Mouse (Mus musculus): ENCODE data around the gene Ano3.

The Ano3 gene

GRCm38 (mm10) chr2:110806302-110807093, 144.2 kb downstream of the Ano3 start:
- DNase-seq: no peak

DNA sequence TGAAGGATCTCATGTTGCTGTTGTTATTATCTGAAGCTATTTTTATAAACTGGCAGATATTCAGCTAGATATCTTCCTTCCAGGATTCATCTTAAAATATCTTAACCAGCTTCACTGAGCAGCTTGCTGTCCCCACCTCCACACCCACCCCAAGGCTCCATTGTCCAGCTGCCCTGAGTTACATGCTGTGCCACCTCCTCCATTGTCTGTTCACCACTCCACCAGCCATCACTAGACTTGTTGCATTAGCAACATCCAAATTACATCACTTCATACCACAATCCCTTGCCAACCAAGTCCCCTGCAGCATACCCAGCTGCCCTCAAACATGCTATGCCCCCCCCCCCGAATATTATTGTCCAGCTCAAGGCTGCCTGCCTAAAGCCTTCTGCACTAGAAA, 154.8 kb downstream of the Ano3 start:
- DNase-seq: peak; percentile 4

GRCm38 (mm10) chr2:110795433-110795832, 155.3 kb downstream of the Ano3 start:
- no peak for DNase-seq

- no peak for DNase-seq
Observed at GRCm38 (mm10) chr2:110787396-110787795, 163.3 kb downstream of the Ano3 start.

GRCm38 (mm10) chr2:110759434-110759833, 191.3 kb downstream of the Ano3 start:
- no peak for DNase-seq

DNA sequence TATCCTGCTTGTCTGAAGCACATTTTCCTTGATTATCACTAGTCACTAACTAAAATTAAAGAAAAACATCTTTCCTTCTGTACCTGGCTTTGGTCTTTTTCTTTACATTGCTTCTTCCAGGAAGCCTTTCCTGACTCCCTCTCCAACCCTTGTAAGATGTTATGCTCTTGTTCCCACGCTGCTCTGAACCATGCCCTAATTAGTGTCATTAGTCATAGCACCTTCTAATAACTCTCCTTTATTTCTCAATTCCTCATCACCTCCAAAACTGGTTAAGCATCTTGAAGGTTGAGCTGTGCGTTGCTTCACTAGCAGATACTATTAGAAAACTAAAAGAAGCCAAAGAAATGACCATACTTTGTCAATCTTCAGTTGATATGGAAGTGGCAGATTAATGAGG, 193.2 kb downstream of the Ano3 start:
- DNase-seq: no peak

DNA sequence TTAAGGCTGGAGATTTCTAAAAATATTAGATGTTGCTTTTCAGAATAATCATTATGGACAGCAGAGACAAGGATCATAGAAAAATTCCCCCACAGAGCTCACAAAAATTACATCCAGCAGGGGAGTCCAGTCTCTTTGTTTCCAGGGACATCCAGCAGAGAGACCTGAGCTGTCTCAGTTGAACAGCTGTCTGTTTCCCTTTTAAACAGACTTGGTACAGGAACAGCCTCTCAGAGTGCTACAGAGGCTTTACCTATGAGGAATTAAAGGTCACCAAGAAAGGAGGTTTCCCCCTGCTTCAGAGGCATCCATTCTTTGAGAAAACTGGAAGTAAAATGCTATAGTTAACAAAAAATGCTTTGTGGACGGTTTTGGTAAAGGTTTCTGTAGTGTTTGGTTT, 210.2 kb downstream of the Ano3 start:
- DNase-seq: no peak

DNA sequence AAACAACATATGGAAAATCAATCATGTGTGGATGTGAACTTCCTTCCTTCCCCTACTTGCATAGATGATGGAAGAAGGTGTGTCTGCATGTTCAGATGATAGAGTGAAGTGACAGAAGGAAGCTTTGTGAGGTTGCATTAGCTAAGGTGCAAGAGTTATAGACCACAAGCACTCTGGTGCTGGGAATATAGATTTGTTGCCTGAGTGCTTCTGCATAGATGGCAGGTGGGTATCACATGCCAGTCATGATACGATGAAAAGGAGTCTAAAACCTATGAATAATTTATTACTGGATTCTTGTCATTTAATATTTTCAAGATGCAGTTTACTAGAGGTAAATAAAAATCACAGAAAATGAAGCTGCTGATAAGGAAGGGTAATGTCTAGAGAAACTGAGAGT, 210.9 kb downstream of the Ano3 start:
- DNase-seq: no peak

DNA sequence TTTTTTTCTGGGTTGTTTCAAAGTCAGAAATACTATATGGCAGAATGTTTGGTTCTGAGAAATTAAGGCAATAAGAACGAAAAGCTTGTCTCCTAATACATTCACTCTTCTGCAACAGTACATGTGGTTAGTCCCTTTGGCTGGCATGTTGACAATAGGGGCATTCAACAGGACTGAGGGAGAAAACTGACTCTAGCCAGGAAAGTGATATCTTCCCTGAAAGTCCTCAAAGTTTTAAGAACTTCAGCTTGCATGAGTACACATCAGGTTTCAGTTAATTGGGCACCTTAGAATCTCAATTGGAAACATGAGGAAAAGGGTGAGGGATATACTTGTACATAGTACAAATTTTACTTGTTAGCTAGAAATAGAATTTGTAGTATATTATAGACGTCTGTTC, 212.7 kb downstream of the Ano3 start:
- no peak for DNase-seq

DNA sequence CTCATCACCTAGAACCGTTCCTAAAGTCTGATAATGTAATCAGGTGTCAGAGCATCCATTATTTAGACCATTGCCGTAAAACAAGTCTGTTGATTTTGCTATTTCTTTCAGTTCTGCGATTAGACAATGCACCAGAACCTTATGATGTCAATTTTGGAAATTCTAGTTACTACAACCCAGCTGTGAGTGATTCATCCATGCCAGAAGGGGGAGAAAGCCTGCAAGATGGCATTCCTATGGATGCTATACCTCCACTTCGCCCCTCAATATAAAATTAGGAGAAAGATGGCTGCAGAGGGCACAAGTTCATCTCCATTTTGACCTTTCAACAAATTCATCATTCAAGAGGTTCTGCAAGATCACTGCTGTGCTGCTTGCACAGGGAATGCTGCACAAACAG, 213.5 kb downstream of the Ano3 start:
- no peak for DNase-seq

DNA sequence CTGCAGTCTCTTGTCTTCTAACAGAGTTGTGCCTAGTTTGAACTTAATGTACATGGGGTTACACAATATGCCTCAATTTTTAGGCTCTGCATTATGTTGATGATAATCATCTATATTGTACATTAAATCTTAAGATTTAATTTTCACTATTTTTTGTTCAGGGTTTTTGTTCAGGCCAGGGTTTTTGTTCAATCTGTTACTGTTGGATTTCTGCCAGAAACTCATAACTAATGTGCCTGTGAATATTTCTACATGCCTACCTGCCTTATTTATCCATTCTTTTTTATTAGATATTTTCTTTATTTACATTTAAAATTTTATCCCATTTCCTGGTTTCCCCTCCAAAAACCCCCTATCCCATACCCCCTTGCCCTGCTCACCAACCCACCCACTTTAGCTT, 224.6 kb downstream of the Ano3 start:
- no peak for DNase-seq

DNA sequence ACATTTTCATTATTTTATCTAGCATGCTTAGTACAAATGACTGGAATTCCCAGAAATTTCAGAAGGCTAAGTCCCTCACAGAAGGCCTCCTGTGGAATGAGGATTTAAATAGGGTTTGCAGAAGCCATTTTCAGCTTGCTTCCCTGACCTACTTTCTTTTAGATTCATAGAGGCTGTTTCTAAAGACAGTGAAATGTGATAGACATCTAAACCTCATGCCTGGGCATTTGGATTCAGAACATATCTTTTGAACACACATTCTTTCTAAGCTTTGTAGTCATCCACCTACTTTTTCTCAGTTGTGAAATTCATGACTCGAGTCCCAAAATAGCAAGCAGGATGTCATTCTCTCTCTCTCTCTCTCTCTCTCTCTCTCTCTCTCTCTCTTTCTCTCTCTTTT, 228.5 kb downstream of the Ano3 start:
- no peak for DNase-seq

GRCm38 (mm10) chr2:110721290-110721753, 229.4 kb downstream of the Ano3 start, which contains the start of gene Muc15:
Gene Muc15, plus strand, starts transcription at chr2:110721340.
- DNase-seq: peak; percentile 41

- DNase-seq: no peak
Observed at GRCm38 (mm10) chr2:110719051-110719450, 231.7 kb downstream of the Ano3 start.

DNA sequence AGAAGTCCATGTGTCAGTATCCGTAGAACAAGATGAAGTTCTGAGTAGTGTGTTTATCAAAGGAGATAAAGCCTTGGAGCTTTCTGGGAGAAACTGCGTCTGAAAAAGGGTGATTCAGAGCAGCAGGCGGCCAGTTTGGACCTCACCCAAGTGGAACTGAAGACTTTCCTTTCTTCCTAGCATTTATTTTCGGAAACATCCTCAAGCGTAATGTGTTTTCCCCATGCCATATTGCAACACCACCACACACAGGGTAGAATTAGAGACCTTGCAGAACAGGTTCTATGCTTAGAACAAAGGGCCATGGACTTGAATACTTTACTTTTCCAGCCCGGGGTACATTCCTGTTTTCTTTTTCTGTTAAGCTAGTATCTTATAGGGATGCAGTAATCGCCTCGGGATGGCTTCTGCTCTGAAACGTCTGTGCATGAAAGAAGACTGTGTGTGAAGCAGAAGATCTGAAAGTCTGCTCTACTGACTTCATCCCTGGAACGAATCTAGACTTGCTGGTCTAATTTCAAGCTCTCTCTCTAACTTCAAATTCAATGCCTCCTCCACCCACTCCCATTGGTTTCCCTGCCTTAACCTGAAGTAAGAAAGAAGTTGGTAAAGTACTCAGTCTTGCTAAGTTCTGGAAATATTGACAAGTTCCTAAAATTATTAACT, 240.5 kb downstream of the Ano3 start:
- DNase-seq: no peak

DNA sequence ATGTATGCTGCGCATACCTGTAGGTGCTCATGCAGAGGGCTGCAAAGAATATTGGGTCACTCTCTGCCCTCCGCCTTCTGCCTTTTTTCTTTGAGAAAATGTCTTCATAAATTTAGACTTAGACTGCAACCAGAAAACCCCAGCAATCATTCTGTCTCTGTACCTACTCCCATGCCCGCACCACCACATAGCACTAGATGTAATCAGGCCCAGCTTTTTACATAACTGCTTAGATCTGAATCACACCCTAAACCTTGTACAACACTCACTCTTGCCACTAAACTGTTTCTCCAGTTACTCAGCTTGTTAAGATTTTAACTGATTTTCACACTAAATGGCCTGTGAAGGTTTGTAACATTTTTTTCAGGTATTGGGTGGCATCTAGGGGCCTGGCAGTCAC, 241.3 kb downstream of the Ano3 start:
- DNase-seq: no peak

DNA sequence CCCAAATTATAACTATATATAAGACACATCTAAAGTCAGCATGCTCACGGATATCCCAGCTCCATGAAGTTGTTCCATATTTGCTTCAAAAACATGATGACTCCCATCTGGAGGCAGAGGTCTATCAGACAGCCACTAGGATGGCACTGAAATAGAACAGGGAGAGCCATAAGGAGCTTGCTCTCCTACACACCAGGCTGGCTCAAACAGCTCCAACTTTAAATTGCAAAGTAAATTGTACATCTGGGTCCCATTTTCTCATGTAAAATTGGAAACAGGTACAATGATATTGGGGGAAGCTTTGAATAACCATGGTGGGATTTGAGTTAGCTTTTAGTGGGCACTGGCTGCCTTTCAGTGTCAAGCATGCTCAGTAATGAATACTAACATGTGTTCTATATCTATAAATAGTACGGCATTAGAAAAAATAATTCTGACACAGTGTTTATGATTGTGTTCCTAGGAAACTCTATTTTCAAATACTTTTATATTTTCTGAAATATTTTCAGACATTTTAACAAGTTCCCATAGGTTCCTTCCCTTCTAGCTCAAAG, 279.6 kb downstream of the Ano3 start:
- DNase-seq: no peak

- no peak for DNase-seq
Observed at GRCm38 (mm10) chr2:110663329-110663728, 287.4 kb downstream of the Ano3 start.

- DNase-seq: no peak
Observed at GRCm38 (mm10) chr2:110644846-110645245, 305.9 kb downstream of the Ano3 start.

GRCm38 (mm10) chr2:110644358-110644757, 306.4 kb downstream of the Ano3 start:
- DNase-seq: no peak

All from cerebellum, adult 11-12 months (tissue).